32 mouse cellular contexts compared by ENCODE assay signal in the genomic region with DNA sequence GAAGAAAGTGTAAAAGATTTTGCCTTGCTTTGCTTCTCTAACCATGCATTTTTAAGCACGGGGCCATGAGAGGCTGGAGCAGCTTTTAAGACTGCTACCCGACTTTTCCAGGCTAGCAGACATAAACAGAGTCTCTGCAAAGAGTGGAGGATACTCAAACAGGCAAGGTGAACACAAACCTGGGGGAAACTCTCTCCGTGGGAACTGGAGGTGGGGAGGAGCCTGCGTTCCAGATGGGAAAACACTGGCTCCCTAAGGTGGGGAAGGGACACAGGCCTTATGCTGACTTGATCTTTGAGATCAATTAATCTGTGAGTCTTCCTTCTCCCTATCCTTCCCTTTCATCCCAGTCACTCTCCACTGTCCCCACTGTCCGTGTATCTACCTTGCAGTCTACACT. TPM values are rescaled to one million over a fixed set of nuclear protein-coding genes. Genes with fewer than 3 reads are reported as not detected.
DNase-seq lines count a peak whose midpoint lies in the region; ATAC-seq and TF ChIP-seq lines count a peak whose summit lies in the region.
"Had no signal": no experiment of that assay in that cellular context is flagged by ENCODE, and none has a peak within 500 bp of the region (broad histone marks: within the 10 kb centered on the region; RNA-seq: fewer than 3 reads in every experiment).

No protein-coding gene starts in this region.

- no peak for ATAC-seq in hindbrain, embryonic 12.5 days (ENCODE audit: low FRiP score)
- no peak for ATAC-seq in embryonic facial prominence, embryonic 14.5 days (ENCODE audit: low read depth)
- no peak for ATAC-seq in erythroblast, adult 5-6 weeks (replicated peaks; ENCODE audit: low FRiP score, poor library complexity, severe bottlenecking)
- ATAC-seq: forebrain, embryonic 13.5 days; intestine, postnatal 0 days; lung, postnatal 0 days had no signal

- no peak for TF ChIP-seq POLR2A in thymus, adult 2 months (IDR thresholded peaks at IDR 0.05; ENCODE audit: control insufficient read depth, extremely low read depth, insufficient read depth, low read length, poor library complexity)

- peaks cover 12% of the 10 kb centered on the region for H3K4me1 ChIP-seq in hindbrain, embryonic 10.5 days (replicated peaks)
- H3K4me1 ChIP-seq in hindbrain, embryonic 12.5 days = peaks cover 6% of the 10 kb centered on the region; the same call in 1 of the 2 replicates
- H3K4me1 ChIP-seq in thymus, adult 2 months (replicated peaks; ENCODE audit: control insufficient read depth, insufficient read depth, low read length) = no peaks in the 10 kb centered on the region
- H3K4me1 ChIP-seq in embryonic facial prominence, embryonic 14.5 days (ENCODE audit: control insufficient read depth, insufficient read depth, low read length) = peaks cover 6% of the 10 kb centered on the region; the same call in 1 of the 2 replicates

- H3K4me2 ChIP-seq in hindbrain, embryonic 12.5 days (replicated peaks) = no peak overlapping the region
- H3K4me2 ChIP-seq in embryonic facial prominence, embryonic 14.5 days (ENCODE audit: low read depth, low read length) = peak overlapping the region; percentile 40
- H3K4me2 ChIP-seq: forebrain, embryonic 13.5 days; midbrain, embryonic 12.5 days had no signal

- no peak overlapping the region for H3K9ac ChIP-seq in hindbrain, embryonic 12.5 days
- peak overlapping the region; percentile 10; the same call in 1 of the 2 replicates for H3K9ac ChIP-seq in embryonic facial prominence, embryonic 14.5 days (ENCODE audit: low read depth, low read length)
- H3K9ac ChIP-seq: forebrain, embryonic 13.5 days; liver, embryonic 14.5 days; midbrain, embryonic 12.5 days had no signal

- H3K36me3 ChIP-seq in hindbrain, embryonic 10.5 days = no peaks in the 10 kb centered on the region
- no peaks in the 10 kb centered on the region for H3K36me3 ChIP-seq in hindbrain, embryonic 12.5 days
- H3K36me3 ChIP-seq in thymus, adult 2 months (ENCODE audit: control insufficient read depth, insufficient read depth, low read length) = no peaks in the 10 kb centered on the region
- no peaks in the 10 kb centered on the region for H3K36me3 ChIP-seq in embryonic facial prominence, embryonic 14.5 days (ENCODE audit: control insufficient read depth, insufficient read depth, low read length)
- H3K36me3 ChIP-seq: heart, embryonic 10.5 days; midbrain, embryonic 12.5 days had no signal

- TF ChIP-seq CTCF in thymus, adult 2 months (IDR thresholded peaks at IDR 0.05; ENCODE audit: borderline replicate concordance, control insufficient read depth, extremely low read depth, insufficient read depth, low read length, poor library complexity) = no peak

- no peak overlapping the region for H3K27ac ChIP-seq in hindbrain, embryonic 10.5 days
- no peak overlapping the region for H3K27ac ChIP-seq in hindbrain, embryonic 12.5 days
- H3K27ac ChIP-seq in thymus, adult 2 months (ENCODE audit: control insufficient read depth, insufficient read depth, low read length) = peak overlapping the region; percentile 7; the same call in 1 of the 2 replicates
- no peak overlapping the region for H3K27ac ChIP-seq in embryonic facial prominence, embryonic 14.5 days (replicated peaks; ENCODE audit: low read depth, low read length)
- H3K27ac ChIP-seq: forebrain, embryonic 13.5 days; gastrocnemius, adult 2 months; heart, embryonic 10.5 days; liver, embryonic 14.5 days; macrophage; midbrain, embryonic 12.5 days had no signal

- DNase-seq in hindbrain, embryonic 10.5 days (ENCODE audit: low spot score) = peak; percentile 25
- DNase-seq in thymus, adult 2 months = no peak
- DNase-seq in thymus, postnatal 0 days (ENCODE audit: low spot score) = no peak
- no peak for DNase-seq in embryonic facial prominence, embryonic 14.5 days (ENCODE audit: low spot score)
- DNase-seq in retina, postnatal 1 day = peak; percentile 11
- DNase-seq in adrenal gland, adult 18-20 months (ENCODE audit: low spot score in 2 of 2) = no peak
- DNase-seq: adrenal gland, postnatal 10 days; B cell, adult 2 months; cerebellum, adult 8-10 months; gastrocnemius, adult 2 months; heart, postnatal 4 days; kidney, postnatal 36 days; layer of hippocampus, postnatal 36 days; right cerebral cortex, postnatal 14 days; thymus, postnatal 14 days had no signal

- peaks cover 100% of the 10 kb centered on the region for H3K27me3 ChIP-seq in hindbrain, embryonic 10.5 days (ENCODE audit: insufficient read depth, poor library complexity, severe bottlenecking)
- peaks cover 97% of the 10 kb centered on the region for H3K27me3 ChIP-seq in hindbrain, embryonic 12.5 days
- H3K27me3 ChIP-seq in thymus, adult 2 months (ENCODE audit: control insufficient read depth, insufficient read depth, low read length) = peaks cover 8% of the 10 kb centered on the region; the same call in 1 of the 2 replicates
- H3K27me3 ChIP-seq in embryonic facial prominence, embryonic 14.5 days (replicated peaks; ENCODE audit: control insufficient read depth, insufficient read depth, low read length) = peaks cover 96% of the 10 kb centered on the region

- H3K4me3 ChIP-seq in hindbrain, embryonic 10.5 days = no peak overlapping the region
- no peak overlapping the region for H3K4me3 ChIP-seq in hindbrain, embryonic 12.5 days
- H3K4me3 ChIP-seq in thymus, adult 2 months (ENCODE audit: control insufficient read depth, insufficient read depth, low read length) = no peak overlapping the region
- peak overlapping the region; percentile 16; the same call in 1 of the 2 replicates for H3K4me3 ChIP-seq in embryonic facial prominence, embryonic 14.5 days (ENCODE audit: low read depth, low read length)
- H3K4me3 ChIP-seq: erythroblast, embryonic 14.5 days; forebrain, embryonic 13.5 days; gastrocnemius, adult 2 months; midbrain, embryonic 12.5 days; myocyte had no signal

- WGBS in hindbrain, embryonic 10.5 days = 2% methylated on average over 5 of the region's 5 CpGs
- WGBS in hindbrain, embryonic 12.5 days = 1% methylated on average over 5 of the region's 5 CpGs
- 9% methylated on average over 5 of the region's 5 CpGs for WGBS in thymus, adult 2 months
- WGBS in embryonic facial prominence, embryonic 14.5 days = 5% methylated on average over 5 of the region's 5 CpGs

- H3K9me3 ChIP-seq in hindbrain, embryonic 10.5 days = no peaks in the 10 kb centered on the region
- no peaks in the 10 kb centered on the region for H3K9me3 ChIP-seq in hindbrain, embryonic 12.5 days (replicated peaks)
- H3K9me3 ChIP-seq in embryonic facial prominence, embryonic 14.5 days (ENCODE audit: control insufficient read depth, low read length) = no peaks in the 10 kb centered on the region
- H3K9me3 ChIP-seq: forebrain, embryonic 13.5 days; heart, embryonic 10.5 days; midbrain, embryonic 12.5 days had no signal

RNA-seq across cellular contexts. Expression of a gene that starts 0.9 kb away (rescaled TPM):
- 0.96 and 1.6 TPM in 2 replicates for polyA plus RNA-seq in hindbrain, embryonic 10.5 days (2016; fragmentation: Nextera tagmentation; extraction: Ambion mirVana)
- polyA plus RNA-seq in hindbrain, embryonic 12.5 days (2016; fragmentation: Nextera tagmentation; extraction: Ambion mirVana) = 4.7 and 7.3 TPM in 2 replicates
- 90.6 and 92.3 TPM in 2 replicates for polyA plus RNA-seq in thymus, adult 2 months (2012; rRNA removed)
- polyA plus RNA-seq in thymus, postnatal 0 days (2015; fragmentation: Nextera tagmentation; extraction: Ambion mirVana) = 36.5 and 53.2 TPM in 2 replicates
- polyA plus RNA-seq in embryonic facial prominence, embryonic 14.5 days (2014; fragmentation: Nextera tagmentation; extraction: Ambion mirVana) = 7.3 and 9.3 TPM in 2 replicates
- not detected in 2 replicates for total RNA-seq in erythroblast, adult 5-6 weeks (2015; ENCODE audit: low replicate concordance)
- total RNA-seq in erythroblast, adult 5-6 weeks (2017; ENCODE audit: low replicate concordance) = not detected in 2 replicates
- total RNA-seq in adrenal gland, adult 18-20 months (2021) = under 1 TPM in 1 of 2 experiments, not detected in 1; 0.20 TPM
- total RNA-seq: adrenal gland, postnatal 10 days; CH12.LX; gastrocnemius, adult 2 months; heart, postnatal 4 days; layer of hippocampus, adult 8-10 months; layer of hippocampus, postnatal 36 days; left cerebral cortex, postnatal 14 days; MEL; neutrophil, adult 5-6 weeks had no signal
- polyA plus RNA-seq: erythroblast, embryonic 14.5 days; forebrain, embryonic 13.5 days; intestine, postnatal 0 days; kidney, embryonic 14.5 days; liver, embryonic 14.5 days; lung, postnatal 0 days; macrophage; myocyte had no signal

Comparison
In these comparisons a context has a peak if more than half of its experiments do, and no peak if none do; other contexts are left out.
1. DNase-seq: peak in hindbrain, embryonic 10.5 days (single experiment) and retina, postnatal 1 day (single experiment); none in thymus, adult 2 months (single experiment), thymus, postnatal 0 days (single experiment), embryonic facial prominence, embryonic 14.5 days (single experiment) and adrenal gland, adult 18-20 months (0 of 2).